Mouse (Mus musculus) mouse trophoblast stem cell (cell line): ENCODE data around the gene Lexm.

ENCODE experiments used
- in situ Hi-C, 2 experiments: fragments of 300-500 bp; cut with MseI, MboI; formaldehyde crosslinking; loops; 2 replicates in 1 of 2; 3 replicates in 1 of 2; pipeline ENCODE4 v1.15.1; 2025

Lexm gene

DNA sequence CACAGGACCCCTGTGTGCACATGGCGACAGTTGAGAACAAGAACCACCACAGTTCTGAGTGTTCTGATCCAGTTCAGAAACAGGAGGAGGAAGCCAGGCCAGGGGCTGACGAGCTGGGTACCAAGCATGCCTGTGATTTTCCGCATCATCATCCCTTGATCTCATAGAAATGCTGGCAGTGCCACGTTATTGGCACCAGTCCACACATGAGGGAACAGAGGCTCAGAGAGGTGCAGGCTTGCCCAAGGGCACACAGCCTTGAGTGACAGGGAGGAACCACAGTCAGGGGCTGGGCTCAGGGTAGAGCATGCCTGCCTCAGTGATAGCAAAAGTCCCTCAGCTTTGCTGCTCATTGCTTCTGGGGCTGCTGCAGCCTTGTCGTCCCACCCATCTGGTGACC, 10.8 kb upstream of the Lexm start:
- in situ Hi-C loops: no loop called here

DNA sequence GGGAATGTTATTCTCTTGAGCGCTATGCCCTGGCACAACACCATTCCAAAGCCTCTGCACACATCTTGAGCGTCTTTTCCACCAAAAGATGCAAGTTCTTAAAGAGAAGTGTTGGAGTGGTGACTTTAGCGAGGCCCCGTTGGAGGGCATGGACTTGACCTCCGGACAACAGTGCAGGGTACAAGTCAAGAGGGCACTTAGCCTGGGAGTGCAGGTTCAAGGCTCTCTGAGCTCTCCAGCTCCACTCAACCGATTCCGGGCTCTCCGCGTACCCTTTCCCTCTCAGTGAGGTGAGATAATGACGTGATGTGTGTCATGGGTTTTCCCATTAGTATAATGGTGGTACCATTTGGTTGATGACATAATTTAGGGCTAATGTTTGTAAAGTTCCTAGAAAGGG, 7.2 kb upstream of the Lexm start:
- in situ Hi-C loops: no loop called here

DNA sequence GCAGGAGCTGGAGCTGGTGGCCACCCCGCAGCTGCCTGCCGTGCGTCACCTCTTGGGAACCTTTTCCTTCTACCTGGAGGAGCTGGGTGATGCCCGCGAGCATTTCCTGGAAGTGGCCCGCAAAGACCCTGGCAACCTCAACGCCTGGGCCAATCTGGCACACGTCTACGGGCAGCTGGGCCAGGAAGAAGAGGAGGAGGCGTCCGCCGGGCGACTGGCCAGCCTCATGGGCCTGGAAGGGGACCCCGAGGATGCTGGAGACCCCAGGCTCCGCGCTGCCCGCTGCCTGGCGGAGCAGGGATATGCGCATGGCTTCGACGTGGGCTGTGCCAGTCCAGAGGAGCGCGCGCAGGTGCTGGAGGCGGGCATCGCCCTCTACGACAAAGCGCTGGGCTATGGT, 5.7 kb upstream of the Lexm start:
- in situ Hi-C loops: no loop called here

DNA sequence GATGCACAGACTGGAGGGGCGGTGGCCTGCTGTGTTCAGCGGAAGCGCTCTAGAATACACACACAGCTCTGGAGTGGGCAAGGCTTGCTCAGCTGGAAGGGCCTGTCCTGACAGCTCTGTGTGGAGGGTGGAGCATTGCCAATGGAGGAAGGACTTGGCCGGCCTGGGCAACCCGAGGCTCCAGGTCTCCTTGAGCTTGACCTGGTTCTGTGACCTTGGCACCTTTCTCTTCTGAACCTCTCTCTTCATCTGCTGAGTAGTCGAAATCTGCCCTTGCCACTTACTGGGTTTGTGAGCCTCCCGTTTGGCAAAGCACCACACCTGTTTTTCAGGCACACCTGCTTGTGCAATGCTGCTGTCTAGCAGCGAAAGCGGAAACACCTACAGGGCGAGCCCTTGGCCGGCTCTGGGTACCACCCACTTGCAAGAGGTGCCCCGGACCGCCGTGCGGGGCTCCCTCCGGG, 5.0 kb upstream of the Lexm start, which contains the start of gene Ttc22:
Ttc22 (plus strand) TSS at position 403 of the 464 bp plus-strand sequence.
- in situ Hi-C loops: no loop called here

DNA sequence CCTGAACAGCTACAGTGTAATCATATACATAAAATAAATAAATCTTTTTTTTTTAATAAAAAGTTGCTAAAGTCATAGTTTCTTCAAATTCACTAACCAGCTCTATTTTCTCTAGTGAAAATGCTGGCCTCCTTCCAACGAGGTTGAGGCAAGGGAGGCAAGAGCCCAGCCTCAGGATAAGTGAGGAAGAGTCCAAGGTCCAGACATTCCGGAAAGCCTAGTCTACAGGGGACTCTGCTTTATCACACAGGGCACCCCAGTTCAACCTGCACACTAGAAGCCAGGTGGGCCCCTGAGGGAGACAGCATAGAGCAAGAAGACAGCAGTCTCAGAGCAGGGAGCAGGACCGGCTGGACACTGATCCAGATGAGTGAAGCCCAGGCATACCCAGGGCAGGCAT, 4.4 kb upstream of the Lexm start:
- in situ Hi-C loops: no loop called here

DNA sequence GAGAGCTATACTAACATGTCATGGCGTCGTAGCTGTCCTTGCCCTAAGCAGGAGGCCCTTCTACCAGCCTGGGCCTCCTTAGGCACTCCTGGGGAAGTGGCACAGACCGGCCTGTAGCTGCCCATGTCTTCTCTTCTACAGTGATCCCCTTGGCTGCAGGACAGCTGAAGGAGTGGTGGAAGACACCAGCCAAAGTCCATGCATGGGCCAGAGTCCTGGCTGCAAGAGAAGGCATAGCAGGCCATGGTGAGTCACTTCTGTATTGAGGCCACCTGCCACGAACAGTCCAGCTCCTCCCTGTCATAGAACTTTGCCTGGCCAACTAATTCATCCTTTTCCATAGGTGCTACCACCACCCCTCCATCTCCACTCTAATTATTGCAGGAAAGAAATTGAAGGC, 1.9 kb upstream of the Lexm start:
- in situ Hi-C loops: loop anchor here in 1 of 2 experiments (10.0 kb wide), 1 partner anchor 86 kb away; no protein-coding TSS in a partner anchor

DNA sequence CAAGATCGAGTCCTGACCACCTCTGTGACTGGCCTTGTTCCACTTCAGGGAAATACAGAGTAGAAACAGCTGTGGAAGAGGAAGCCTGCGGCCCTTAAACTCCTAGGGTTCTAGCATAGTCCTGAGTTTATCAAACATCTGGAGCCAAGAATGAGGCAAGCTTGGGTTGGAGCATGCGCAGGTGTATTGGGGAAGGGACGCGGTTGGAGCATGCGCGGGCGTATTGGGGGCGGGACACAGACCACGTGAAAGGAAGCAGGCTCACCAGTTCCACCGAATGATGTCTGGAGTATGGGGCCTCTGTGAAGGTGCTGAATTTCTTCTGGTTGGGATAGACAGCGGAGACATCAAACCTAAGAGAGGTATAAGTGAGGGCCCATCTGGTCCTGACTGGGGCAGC, 1.4 kb downstream of the Lexm start:
- in situ Hi-C loops: loop anchor here in 1 of 2 experiments (10.0 kb wide), 1 partner anchor 89 kb away; no protein-coding TSS in a partner anchor

DNA sequence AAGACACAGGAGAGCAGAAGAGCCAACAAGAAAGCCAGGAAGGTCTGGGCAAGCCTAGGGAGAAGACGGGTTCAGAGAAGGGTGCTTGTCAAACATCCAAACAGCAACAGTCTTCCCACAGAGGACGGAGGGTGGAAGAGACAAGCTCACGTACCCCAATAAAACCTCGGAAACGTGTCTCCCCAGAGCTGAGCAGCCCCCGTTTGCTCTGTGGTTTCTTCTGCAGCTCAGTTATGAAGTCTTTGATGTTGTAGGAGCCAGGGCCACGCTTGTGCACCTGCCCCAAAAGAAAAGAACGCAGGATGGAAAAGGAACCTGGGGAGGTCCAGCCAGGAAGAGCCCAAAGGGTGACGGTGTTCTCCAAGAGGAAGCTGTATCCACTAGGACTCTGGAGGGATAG, 2.2 kb downstream of the Lexm start:
- in situ Hi-C loops: loop anchor here (5.0 to 10.0 kb wide), 2 partner anchors 90 to 92 kb away; no protein-coding TSS in a partner anchor

DNA sequence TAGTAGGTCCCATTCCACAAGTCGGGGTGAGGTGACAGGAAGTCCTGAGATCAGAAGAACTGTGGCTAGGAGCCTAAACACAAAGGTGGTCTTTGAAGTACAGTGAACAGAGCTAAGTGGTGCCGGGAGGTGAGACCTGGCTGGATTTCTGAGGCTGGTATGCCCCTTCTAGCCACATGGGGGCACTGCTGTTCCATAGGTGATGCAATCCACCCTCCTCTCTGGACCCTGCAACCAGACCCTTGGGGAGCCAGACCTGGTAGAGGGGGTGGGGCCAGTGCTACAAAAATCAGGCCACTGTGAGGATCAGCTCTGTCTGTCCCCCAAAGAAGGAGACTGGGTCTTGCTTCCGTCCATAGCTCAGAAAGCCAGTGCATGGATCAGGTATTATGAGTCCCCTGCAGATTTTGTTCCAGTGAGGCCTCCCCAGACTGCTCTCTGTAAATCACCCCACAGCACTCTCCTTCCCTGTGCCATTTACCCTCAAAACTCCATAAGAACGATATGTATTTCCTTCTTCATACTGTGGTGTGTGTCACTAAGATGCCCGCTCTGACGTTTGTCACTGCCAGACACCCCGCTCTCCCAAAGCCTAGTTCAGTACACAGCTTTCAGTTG, 2.8 kb downstream of the Lexm start:
- in situ Hi-C loops: loop anchor here (5.0 to 10.0 kb wide), 2 partner anchors 91 to 93 kb away; no protein-coding TSS in a partner anchor

DNA sequence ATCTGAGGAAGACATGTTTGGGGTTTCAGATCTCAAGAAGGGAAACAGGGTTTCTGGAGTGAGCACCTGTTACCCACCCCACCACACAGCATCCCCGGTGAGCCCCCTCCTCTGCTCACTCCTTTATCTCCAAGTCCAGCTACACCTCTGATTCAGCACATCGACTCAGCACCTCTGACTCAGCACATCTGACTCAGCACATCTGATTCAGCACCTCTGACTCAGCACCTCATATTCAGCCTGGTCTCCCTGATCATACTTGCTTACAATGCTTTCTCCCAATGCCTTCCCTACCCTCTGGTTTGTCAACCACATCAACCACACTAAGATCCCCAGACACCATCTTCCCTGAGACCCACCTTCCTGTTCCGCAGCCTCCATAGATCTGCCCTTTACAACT, 3.5 kb downstream of the Lexm start:
- in situ Hi-C loops: loop anchor here (5.0 to 10.0 kb wide), 2 partner anchors 91 to 94 kb away; no protein-coding TSS in a partner anchor

DNA sequence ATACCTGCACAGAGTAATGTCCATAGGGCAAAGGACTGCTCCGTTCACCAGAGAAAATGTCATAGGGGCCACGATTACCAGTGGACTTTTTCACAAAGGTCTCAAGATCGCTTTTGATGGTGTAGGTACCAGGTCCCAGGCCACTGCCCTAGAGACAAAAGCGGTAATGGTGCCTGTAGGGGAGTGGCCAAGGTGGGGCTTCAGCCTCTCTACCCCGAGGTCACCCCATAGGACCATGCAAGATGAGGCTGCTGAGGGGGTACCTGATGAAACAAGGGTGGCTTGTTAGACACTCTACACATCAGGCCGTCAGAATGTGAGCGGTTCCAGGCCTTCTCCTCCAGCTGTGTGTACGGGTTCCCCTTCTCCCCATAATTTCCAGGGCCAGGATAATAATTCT, 3.9 kb downstream of the Lexm start:
- in situ Hi-C loops: loop anchor here (5.0 to 10.0 kb wide), 2 partner anchors 92 to 94 kb away; no protein-coding TSS in a partner anchor

DNA sequence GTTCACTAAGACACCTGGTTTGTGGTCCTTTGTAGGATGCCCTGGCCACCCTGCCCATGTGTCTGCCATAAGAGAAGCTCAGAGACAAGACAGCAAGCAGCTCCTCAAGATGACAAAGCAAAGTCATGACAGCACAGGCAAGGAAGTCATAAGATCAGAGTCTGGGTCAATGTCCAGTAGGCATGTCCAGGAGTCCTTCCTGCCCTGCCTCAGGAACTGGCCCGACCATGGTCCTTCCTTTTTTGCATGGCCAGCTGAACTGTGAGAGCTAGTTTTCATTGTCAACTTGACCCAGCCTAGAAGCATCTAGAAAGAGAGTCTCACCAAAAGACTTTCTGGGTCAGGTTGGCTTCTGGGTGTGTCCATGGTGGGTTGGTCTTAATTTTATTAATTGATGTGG, 9.1 kb downstream of the Lexm start:
- in situ Hi-C loops: no loop called here

DNA sequence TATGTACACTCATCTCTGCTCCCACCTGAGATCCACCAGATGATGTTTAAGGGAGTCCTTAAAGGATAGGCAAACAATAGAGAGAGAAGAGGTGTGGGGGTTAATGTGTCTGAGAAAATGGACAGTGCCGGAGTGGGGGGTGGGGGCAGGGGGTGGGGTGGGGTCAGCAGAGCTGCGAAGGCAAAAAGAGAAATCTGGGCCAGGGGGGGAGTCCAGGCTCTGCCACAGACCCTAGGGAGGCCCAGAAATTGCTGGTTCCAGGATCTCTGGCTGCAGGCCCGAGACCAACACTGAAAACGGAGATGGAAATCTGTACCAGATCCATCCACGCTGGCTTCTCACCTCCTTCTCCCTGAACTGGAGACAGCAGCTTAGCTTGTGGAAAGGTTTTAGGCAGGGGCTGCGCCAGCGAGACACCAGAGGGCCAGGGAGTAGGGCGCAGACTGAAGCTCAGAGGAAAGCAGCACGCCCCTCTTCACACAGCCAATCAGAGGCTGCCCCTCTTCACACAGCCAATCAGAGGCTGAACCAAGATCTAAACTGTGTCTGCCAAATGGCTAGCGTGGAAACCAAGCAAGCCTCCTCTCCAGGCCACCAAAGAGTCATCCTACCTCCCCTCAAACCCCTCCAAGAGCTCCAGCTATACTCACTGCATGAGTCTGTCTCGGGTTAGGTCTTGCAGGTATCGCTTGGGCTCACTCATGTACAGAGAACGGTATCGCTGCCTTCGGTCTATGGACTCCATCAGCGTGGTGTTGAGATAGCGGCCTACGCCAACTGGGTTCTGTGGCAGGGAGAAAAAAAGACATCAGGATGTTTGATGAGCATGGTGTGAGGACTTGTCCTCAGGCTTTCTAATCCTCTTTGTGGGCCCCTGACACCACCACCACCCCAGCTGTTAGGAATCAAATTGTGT, 10.1 kb downstream of the Lexm start:
- in situ Hi-C loops: no loop called here

DNA sequence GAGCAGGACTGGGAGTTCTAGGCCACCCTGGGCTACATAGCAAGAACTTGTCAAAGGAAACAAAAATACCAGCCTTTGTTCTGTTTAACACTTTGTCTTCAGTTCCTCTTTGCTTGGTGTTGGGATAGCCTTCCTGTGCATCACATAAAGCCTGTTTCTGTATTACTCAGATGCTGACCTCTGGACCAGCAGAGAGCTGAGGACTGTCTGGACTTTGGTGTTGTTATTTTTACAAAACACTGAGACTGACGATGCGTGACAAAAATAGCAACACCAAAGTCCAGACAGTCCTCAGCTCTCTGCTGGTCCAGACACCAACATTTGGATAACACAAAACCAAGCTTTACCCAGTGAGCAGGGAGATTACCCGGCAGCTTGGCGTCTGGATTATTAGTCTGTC, 16.3 kb downstream of the Lexm start:
- in situ Hi-C loops: no loop called here

DNA sequence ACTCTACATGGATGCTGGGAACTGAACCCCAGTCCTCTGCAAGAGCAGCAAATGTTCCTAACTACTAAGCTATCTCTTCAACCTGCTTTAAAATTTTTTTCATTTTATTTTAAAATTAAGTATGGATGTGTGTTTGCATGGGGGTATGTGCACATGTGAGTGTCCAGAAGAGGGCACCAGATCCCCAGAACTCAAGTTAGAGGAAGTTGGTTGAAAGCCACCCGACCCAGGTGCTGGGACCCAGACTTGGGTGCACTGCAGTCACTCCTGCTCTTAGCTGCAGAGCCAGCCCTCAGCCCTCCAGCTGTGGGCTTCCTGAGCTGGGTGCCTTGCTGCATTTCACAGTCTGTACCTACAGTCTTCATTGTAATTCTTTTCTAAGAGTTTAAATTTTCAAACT, 17.6 kb downstream of the Lexm start:
- in situ Hi-C loops: no loop called here

DNA sequence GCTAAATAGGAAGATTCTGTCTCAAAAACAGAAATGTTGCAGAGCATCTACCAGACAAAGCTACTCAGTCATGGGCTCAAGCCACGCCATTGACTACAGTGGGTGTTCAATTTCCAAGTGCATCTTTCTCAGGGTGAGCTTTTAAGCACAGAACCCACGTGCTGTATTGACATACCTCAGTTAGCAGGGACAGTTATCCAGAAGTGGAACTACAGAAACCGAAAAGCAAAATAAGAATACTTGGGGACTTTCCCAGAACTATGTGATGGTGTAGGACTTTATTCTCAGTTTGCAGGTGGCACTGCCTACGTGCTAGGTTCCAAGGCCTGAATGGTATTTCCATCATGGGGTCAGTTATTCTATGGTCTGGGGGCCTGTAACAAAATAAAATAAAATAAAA, 19.3 kb downstream of the Lexm start:
- in situ Hi-C loops: no loop called here

DNA sequence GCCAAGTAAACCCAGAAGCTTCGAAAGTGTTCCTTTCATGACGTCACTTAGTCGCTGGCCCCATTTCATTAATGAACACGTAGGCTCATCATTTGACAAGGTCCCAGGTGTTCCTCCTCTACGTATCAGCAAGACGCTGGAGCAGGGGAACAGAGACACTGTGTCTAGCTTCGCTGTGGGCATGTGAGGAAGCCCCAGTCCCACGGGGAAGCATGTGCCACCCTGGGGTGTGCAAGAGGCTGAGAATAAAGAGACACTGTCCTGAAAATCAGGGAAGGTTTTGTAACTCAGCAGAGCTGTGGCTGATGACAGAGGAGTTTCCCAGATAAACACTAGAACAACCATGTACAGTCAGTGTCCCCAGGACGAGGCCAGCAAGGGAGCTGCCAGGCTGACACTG, 20.0 kb downstream of the Lexm start:
- in situ Hi-C loops: no loop called here

DNA sequence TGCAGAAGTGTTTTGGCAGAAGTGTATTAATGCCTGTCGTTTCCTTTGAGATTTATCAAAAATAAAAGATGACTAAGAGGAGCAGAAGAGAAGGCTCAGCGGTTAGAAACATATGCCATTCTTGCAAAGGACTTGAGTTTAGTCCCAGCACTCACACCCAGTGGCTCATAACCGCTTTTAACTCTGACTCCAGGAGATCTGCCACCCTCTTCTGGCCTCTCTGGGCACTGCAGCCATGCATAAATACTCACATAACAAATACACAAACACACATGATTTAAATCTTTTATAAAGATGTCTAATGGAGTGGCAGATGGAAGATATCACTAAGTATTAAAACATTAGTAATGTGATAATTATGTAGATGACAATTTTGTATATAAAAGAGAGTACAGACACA, 20.8 kb downstream of the Lexm start:
- in situ Hi-C loops: no loop called here

DNA sequence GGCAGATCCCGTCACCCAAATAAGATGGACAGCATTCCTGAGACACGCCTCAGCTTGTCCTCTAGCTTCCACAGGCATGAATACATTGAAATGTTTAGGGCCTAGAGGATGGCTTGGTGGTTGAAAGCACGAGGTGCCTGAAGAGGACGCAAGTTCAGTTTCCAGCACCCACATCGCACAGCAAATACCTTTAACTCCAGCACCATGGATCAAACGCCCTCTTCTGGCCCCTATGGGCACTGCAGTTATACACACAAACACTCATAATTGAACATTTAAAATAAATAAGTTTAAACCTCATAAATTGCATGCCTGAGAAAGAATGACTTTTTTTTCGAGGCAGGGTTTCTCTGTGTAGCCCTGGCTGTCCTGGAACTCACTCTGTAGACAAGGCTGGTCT, 23.4 kb downstream of the Lexm start:
- in situ Hi-C loops: no loop called here

DNA sequence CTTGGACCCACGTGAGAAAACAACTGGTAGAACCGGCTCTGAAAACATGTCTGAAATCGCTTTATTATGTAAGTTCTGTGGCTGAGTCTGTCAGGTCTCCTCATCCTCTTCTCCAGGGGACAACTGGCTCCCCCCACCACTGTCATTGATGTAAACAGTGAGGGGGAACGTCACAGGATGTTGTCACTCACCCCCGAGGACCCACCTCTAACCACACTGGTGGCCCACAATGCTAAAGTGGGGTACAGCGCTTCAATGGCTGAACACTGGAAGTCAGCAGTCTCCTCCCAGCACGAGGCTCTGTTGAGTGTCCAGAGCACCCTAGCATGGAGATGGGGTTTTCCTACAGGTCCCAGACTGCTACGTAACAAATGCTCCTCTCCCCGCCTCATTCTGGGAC, 26.2 kb downstream of the Lexm start:
- in situ Hi-C loops: no loop called here

DNA sequence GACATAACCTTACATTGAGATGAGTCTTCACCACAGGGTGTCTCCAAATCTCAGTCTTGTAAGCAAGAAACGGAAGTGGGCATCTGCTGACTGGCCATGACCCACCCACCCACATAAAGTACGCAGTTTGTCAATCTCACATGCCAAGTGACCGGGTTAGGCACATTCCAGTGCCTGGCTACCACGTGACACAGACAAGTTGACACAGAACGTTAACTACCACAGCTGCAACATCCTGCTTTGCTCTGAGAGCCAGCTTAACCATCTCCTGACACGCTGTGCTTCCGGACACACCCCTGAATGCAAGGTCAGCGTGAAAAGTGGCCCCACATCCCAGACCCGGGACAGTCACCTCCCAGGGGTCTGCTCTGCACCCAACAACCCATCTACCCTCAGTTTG, 26.9 kb downstream of the Lexm start:
- in situ Hi-C loops: no loop called here

DNA sequence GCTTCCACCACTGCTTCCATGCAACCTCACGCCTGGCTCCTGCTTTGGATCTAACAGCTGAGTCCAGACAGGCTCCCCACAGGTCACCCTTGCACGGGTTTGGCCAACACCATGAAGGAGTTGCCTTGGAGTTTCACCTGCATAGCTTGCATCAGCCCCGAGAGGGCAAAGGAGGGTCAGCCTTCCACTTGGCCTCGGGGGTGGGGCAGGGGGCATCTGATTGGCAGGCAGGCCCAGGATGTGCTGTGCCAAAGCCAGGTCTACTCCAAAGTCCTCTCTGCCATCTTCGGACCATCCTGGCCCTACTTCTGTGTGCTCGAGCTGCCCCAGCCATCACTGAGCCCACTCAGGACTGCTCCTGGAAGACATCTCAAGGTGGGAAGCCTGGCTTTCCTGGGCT, 30.0 kb downstream of the Lexm start:
- in situ Hi-C loops: no loop called here

DNA sequence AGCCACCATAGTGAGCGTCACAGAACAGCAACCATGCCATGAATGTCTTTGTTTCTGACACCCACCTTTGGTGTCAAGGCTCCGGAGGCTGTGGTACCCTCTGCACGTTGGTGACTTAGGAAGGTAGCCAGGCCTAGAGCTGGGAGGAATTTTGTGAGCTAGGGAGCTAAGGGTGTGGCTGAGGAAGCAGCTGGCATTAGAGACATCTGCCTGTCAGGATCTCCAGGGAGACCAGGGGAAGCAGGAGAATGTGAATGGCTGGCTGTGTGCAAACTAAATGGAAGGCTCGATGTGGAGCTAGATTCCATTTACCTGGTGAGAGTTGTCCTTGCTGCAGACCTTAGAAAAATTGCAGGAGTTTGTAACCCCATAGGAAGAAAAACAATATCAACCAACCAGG, 32.4 kb downstream of the Lexm start:
- in situ Hi-C loops: no loop called here
